Mouse (Mus musculus) intestine, embryonic 15.5 days (tissue): ENCODE results near the gene B4gat1. TPM values are rescaled to one million over a fixed set of nuclear protein-coding genes. Genes with fewer than 3 reads are reported as not detected.

ENCODE experiments used
- ATAC-seq: fragments of 200-750 bp; cut with Nextera tagmentation; 2 replicates; pipeline ENCODE4 v1.8.0; 2017; ENCODE audit warnings: moderate TSS enrichment, moderate library complexity
- H3K27ac ChIP-seq: fragments of 300-500 bp; sonication (generic); 2 replicates; pipeline ENCODE4 v1.5.1; 2015; ENCODE audit warnings: mild to moderate bottlenecking, inconsistent platforms
- H3K27me3 ChIP-seq: fragments of 300-500 bp; sonication (generic); replicated peaks from 2 replicates; pipeline ENCODE4 v1.6.1; 2015; ENCODE audit warnings: inconsistent platforms
- H3K36me3 ChIP-seq: fragments of 300-500 bp; sonication (generic); 2 replicates; pipeline ENCODE4 v1.6.1; 2015; ENCODE audit warnings: inconsistent platforms
- H3K4me1 ChIP-seq: fragments of 300-500 bp; sonication (generic); replicated peaks from 2 replicates; pipeline ENCODE4 v1.6.1; 2015; ENCODE audit warnings: inconsistent platforms
- H3K4me2 ChIP-seq: fragments of 300-500 bp; sonication (generic); replicated peaks from 2 replicates; pipeline ENCODE4 v1.6.1; 2015; ENCODE audit warnings: mild to moderate bottlenecking, inconsistent platforms
- H3K4me3 ChIP-seq: fragments of 300-500 bp; sonication (generic); replicated peaks from 2 replicates; pipeline ENCODE4 v1.5.1; 2015; ENCODE audit warnings: inconsistent platforms
- H3K9ac ChIP-seq: fragments of 300-500 bp; sonication (generic); 2 replicates; pipeline ENCODE4 v1.6.1; 2015; ENCODE audit warnings: inconsistent platforms
- H3K9me3 ChIP-seq: fragments of 300-500 bp; sonication (generic); 2 replicates; pipeline ENCODE4 v1.6.1; 2016; ENCODE audit warnings: inconsistent platforms
- WGBS: fragments of 180-500 bp; shearing (Covaris S2); methylation state at CpG from one replicate; pipeline ENCODE4 v1.1.7; 2015; 5-methylcytosine and 5-hydroxymethylcytosine counted together
- polyA plus RNA-seq: library from polyadenylated mRNA; unstranded; fragments of >200 nt; fragmentation: Nextera tagmentation; extraction: Ambion mirVana; gene quantifications from 2 replicates; pipeline ENCODE4 v1.2.1, GENCODE M21; 2015

B4gat1 gene
- polyA plus RNA-seq, 1 experiment from 2014 or later, result 36.2 TPM

GRCm38 (mm10) chr19:5067040-5067799 is 28.6 kb downstream of the B4gat1 start:
- Histone ChIP-seq H3K4me1 (peaks cover 58% of the 10 kb centered on the region), H3K9me3 (no peaks in the 10 kb centered on the region), H3K4me2 (peak overlapping the region; percentile 90), H3K9ac (peak overlapping the region; percentile 79; the same call in 1 of the 2 replicates), H3K36me3 (no peaks in the 10 kb centered on the region), H3K27me3 (peaks cover 21% of the 10 kb centered on the region), H3K4me3 (peak overlapping the region; percentile 55), H3K27ac (peak overlapping the region; percentile 86)
- WGBS, result 10% methylated on average over 15 of the region's 15 CpGs
- peak; percentile 6 for ATAC-seq

DNA sequence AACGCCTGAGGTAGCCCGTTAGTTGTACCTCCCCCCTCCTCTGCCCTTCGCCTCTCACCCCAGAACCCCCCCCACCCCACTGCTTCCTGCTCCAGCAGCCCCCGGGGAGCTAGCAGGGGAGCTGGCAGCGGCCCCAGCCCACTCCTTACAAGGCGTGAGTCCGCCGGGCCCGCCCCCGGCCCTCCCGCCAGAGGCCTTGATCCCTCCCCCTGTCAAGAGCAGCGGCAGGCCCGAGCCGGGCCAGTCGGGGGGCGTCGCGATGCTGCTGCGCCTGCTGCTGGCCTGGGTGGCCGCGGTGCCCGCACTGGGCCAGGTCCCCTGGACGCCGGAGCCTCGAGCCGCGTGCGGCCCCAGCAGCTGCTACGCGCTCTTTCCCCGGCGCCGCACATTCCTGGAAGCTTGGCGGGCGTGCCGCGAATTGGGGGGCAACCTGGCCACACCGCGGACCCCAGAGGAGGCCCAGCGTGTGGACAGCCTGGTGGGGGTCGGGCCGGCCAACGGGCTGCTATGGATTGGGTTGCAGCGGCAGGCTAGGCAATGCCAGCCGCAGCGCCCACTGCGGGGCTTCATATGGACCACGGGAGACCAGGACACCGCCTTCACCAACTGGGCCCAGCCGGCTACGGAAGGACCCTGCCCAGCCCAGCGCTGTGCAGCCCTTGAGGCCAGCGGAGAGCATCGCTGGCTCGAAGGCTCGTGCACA is 29.4 kb downstream of the B4gat1 start, which contains the start of gene Cd248:
Cd248 (plus strand) TSS at position 212 of the 703 bp plus-strand sequence.
- peaks cover 63% of the 10 kb centered on the region for H3K4me1 ChIP-seq
- H3K4me2 ChIP-seq, result peak within 1 kb of the TSS; percentile 90
- peak; percentile 66 for ATAC-seq
- peak within 1 kb of the TSS; percentile 86 for H3K27ac ChIP-seq
- peaks cover 21% of the 10 kb centered on the region for H3K27me3 ChIP-seq
- 2% methylated on average over 55 of the region's 56 CpGs for WGBS
- H3K9ac ChIP-seq, result peak within 1 kb of the TSS; percentile 79
- H3K36me3 ChIP-seq, result no peaks in the 10 kb centered on the region
- no peaks in the 10 kb centered on the region for H3K9me3 ChIP-seq
- peak within 1 kb of the TSS; percentile 55 for H3K4me3 ChIP-seq

DNA sequence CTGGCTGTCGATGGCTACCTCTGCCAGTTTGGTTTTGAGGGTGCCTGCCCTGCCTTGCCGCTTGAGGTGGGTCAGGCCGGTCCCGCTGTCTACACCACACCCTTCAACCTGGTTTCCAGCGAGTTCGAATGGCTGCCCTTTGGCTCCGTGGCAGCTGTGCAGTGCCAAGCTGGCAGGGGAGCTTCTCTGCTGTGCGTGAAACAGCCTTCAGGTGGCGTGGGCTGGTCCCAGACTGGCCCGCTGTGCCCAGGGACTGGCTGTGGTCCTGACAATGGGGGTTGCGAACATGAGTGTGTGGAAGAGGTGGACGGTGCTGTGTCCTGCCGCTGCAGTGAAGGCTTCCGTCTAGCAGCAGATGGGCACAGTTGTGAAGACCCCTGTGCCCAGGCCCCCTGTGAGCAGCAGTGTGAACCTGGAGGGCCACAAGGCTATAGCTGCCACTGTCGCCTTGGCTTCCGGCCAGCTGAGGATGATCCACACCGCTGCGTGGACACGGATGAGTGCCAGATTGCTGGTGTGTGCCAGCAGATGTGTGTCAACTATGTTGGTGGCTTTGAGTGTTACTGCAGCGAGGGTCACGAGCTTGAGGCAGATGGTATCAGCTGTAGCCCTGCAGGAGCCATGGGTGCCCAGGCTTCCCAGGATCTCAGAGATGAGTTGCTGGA is 30.1 kb downstream of the B4gat1 start:
- H3K4me2 ChIP-seq, result peak overlapping the region; percentile 90
- 33% methylated on average over 21 of the region's 21 CpGs for WGBS
- H3K36me3 ChIP-seq, result no peaks in the 10 kb centered on the region
- H3K27ac ChIP-seq, result peak overlapping the region; percentile 86
- H3K9me3 ChIP-seq, result no peaks in the 10 kb centered on the region
- peaks cover 21% of the 10 kb centered on the region for H3K27me3 ChIP-seq
- peaks cover 64% of the 10 kb centered on the region for H3K4me1 ChIP-seq
- ATAC-seq, result no peak
- H3K9ac ChIP-seq, result peak overlapping the region; percentile 79
- H3K4me3 ChIP-seq, result peak overlapping the region; percentile 55

DNA sequence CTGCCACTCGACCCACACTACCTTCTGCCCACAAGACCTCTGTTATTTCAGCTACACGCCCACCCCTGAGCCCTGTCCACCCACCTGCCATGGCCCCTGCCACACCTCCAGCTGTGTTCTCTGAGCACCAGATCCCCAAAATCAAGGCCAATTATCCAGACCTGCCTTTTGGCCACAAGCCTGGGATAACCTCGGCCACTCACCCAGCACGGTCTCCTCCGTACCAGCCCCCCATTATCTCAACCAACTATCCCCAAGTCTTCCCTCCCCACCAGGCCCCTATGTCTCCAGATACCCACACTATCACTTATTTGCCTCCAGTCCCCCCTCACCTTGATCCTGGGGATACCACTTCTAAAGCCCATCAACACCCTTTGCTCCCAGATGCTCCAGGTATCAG is 30.9 kb downstream of the B4gat1 start:
- no peak for ATAC-seq
- Histone ChIP-seq H3K36me3 (no peaks in the 10 kb centered on the region), H3K27ac (no peak overlapping the region), H3K4me2 (peak overlapping the region; percentile 90), H3K9me3 (no peaks in the 10 kb centered on the region), H3K27me3 (peaks cover 21% of the 10 kb centered on the region), H3K4me1 (peaks cover 64% of the 10 kb centered on the region), H3K9ac (no peak overlapping the region; the same call in 1 of the 2 replicates), H3K4me3 (peak overlapping the region; percentile 55)
- 75% methylated on average over 5 of the region's 5 CpGs for WGBS

DNA sequence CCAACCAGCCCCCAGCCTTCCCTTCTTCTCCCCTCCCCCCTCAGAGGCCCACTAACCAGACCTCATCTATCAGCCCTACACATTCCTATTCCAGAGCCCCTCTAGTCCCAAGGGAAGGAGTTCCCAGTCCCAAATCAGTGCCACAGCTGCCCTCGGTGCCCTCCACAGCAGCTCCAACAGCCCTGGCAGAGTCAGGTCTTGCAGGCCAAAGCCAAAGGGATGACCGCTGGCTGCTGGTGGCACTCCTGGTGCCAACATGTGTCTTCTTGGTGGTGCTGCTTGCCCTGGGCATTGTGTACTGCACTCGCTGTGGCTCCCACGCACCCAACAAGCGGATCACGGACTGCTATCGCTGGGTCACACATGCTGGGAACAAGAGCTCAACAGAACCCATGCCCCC is 31.4 kb downstream of the B4gat1 start:
- H3K4me2 ChIP-seq, result peak overlapping the region; percentile 90
- H3K27ac ChIP-seq, result peak overlapping the region; percentile 88; the same call in 1 of the 2 replicates
- no peaks in the 10 kb centered on the region for H3K9me3 ChIP-seq
- H3K27me3 ChIP-seq, result peaks cover 21% of the 10 kb centered on the region
- WGBS, result 70% methylated on average over 7 of the region's 7 CpGs
- H3K4me1 ChIP-seq, result peaks cover 62% of the 10 kb centered on the region
- H3K36me3 ChIP-seq, result no peaks in the 10 kb centered on the region
- H3K9ac ChIP-seq, result peak overlapping the region; percentile 28
- H3K4me3 ChIP-seq, result peak overlapping the region; percentile 55
- no peak for ATAC-seq

GRCm38 (mm10) chr19:5071077-5071476 is 32.5 kb downstream of the B4gat1 start:
- Histone ChIP-seq H3K4me1 (peaks cover 57% of the 10 kb centered on the region), H3K9me3 (no peaks in the 10 kb centered on the region), H3K4me2 (peak overlapping the region; percentile 90), H3K27me3 (peaks cover 21% of the 10 kb centered on the region), H3K27ac (peak overlapping the region; percentile 88), H3K9ac (peak overlapping the region; percentile 48), H3K4me3 (peak overlapping the region; percentile 55), H3K36me3 (no peaks in the 10 kb centered on the region)
- whole genome bisulfite sequencing, result 9% methylated on average over 11 of the region's 11 CpGs
- ATAC-seq, result no peak

- Histone ChIP-seq H3K27me3 (peaks cover 21% of the 10 kb centered on the region), H3K4me3 (peak overlapping the region; percentile 55), H3K4me2 (peak overlapping the region; percentile 90), H3K27ac (peak overlapping the region; percentile 88), H3K36me3 (no peaks in the 10 kb centered on the region), H3K9me3 (no peaks in the 10 kb centered on the region), H3K9ac (peak overlapping the region; percentile 48), H3K4me1 (peaks cover 56% of the 10 kb centered on the region)
- ATAC-seq, result peak; percentile 90
- 2% methylated on average over 40 of the region's 40 CpGs for WGBS
Measured at GRCm38 (mm10) chr19:5071545-5072369, 33.1 kb downstream of the B4gat1 start.

DNA sequence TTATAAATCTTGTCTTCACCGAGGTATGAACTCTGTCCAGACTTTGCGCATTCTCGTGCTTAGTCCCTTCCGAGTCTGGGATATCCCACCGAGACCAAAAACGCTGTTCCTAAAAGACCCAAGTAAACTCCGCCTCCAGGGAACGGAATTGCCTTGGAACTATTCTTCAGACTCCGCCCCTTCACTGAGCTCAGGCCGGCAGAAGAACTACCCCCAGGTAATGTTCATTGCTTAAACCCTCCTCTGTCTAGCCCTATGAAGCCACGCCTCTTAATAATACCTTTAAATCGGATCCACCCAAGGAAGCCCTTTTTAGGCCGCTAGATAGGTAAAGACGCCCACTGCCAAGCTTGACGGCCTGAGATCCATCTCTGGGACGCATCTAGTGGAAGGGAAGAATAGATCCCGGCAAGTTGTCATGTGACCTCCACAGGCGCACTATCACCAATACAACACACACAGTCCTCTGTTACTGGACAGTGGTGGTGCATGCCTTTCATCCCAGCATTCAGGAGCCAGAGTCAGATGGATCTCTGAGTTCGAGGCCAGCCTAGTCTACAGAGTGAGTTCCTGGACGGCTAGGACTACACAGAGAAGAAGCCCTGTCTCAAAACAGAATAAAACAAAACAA is 33.9 kb downstream of the B4gat1 start:
- peaks cover 21% of the 10 kb centered on the region for H3K27me3 ChIP-seq
- peak overlapping the region; percentile 90 for H3K4me2 ChIP-seq
- 2% methylated on average over 20 of the region's 20 CpGs for WGBS
- peak; percentile 36 for ATAC-seq
- no peaks in the 10 kb centered on the region for H3K36me3 ChIP-seq
- H3K9me3 ChIP-seq, result no peaks in the 10 kb centered on the region
- H3K4me3 ChIP-seq, result peak overlapping the region; percentile 55
- no peak overlapping the region for H3K9ac ChIP-seq
- peak overlapping the region; percentile 88 for H3K27ac ChIP-seq
- H3K4me1 ChIP-seq, result peaks cover 49% of the 10 kb centered on the region

GRCm38 (mm10) chr19:5073028-5073427 is 34.4 kb downstream of the B4gat1 start:
- Histone ChIP-seq H3K27ac (no peak overlapping the region; the same call in 1 of the 2 replicates), H3K27me3 (peaks cover 18% of the 10 kb centered on the region), H3K4me3 (peak overlapping the region; percentile 55), H3K4me1 (peaks cover 45% of the 10 kb centered on the region), H3K9ac (no peak overlapping the region), H3K4me2 (peak overlapping the region; percentile 90), H3K36me3 (no peaks in the 10 kb centered on the region), H3K9me3 (no peaks in the 10 kb centered on the region)
- WGBS, result 2% methylated on average over 15 of the region's 15 CpGs
- no peak; the same call in 1 of the 2 replicates for ATAC-seq

DNA sequence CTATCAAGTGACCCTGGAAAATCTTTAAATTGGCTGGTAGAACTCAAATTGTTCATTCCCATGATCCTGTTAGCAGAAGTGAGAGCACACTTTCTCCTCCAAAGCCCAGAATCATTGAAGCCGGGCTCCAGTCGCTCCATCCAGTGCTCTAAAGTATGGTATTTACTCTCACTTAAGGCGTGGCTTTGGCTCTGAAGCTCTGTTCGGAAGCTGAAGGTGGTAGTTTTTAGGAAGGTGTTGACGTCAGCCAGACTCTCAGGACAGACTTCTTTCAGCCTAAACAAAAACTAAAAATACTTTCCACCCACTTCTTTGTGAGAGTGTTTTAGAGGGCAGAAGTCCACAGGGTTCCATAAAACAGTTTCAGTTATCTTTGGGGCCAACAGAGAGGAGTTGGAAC is 34.9 kb downstream of the B4gat1 start:
- Histone ChIP-seq H3K9ac (no peak overlapping the region), H3K9me3 (no peaks in the 10 kb centered on the region), H3K4me1 (peaks cover 41% of the 10 kb centered on the region), H3K4me2 (no peak overlapping the region), H3K27me3 (peaks cover 13% of the 10 kb centered on the region), H3K36me3 (no peaks in the 10 kb centered on the region), H3K4me3 (no peak overlapping the region), H3K27ac (no peak overlapping the region)
- ATAC-seq, result no peak
- WGBS, result 22% methylated on average over 5 of the region's 5 CpGs

- 95% methylated on average over 1 of the region's 1 CpGs for WGBS
Measured at GRCm38 (mm10) chr19:5079279-5079678, 40.7 kb downstream of the B4gat1 start.

More at GRCm38 (mm10) chr19:5079279-5079678, 40.7 kb downstream of the B4gat1 start:
- Histone ChIP-seq H3K9me3 (no peaks in the 10 kb centered on the region), H3K4me2 (no peak overlapping the region), H3K9ac (no peak overlapping the region), H3K27me3 (peaks cover 41% of the 10 kb centered on the region), H3K27ac (no peak overlapping the region), H3K36me3 (no peaks in the 10 kb centered on the region), H3K4me1 (no peaks in the 10 kb centered on the region), H3K4me3 (no peak overlapping the region)
- no peak for ATAC-seq
